Mouse (Mus musculus) monocyte, adult 5-6 weeks (primary cell): ENCODE measurements around the gene Uox. TPM values are rescaled to one million over a fixed set of nuclear protein-coding genes. Genes with fewer than 3 reads are reported as not detected.

Experiments used
- ATAC-seq: fragments of 153-309, 156-312 bp; replicated peaks from 2 replicates; pipeline ENCODE4 v1.8.0; 2017; ENCODE audit warnings: mild to moderate bottlenecking; ENCODE audit not compliant: low TSS enrichment, insufficient number of reproducible peaks, severe bottlenecking, poor library complexity, low FRiP score
- total RNA-seq: library from RNA; stranded (forward); fragments of 200-1000, 200-491, 200-594 nt; gene quantifications from 3 replicates; pipeline ENCODE4 v1.2.3, GENCODE M21; 2017

Uox gene
- total RNA-seq, 1 experiment from 2014 or later = not detected

- ATAC-seq = no peak
Measured at GRCm38 (mm10) chr3:146615496-146615895, 45.3 kb downstream of the Uox start, which contains the start of gene Dnase2b. Gene Dnase2b, minus strand, starts transcription at chr3:146615596.

GRCm38 (mm10) chr3:146616533-146617283 lies 46.5 kb downstream of the Uox start:
- peak; percentile 70 for ATAC-seq

- no peak for ATAC-seq
Measured at GRCm38 (mm10) chr3:146617946-146618345, 47.7 kb downstream of the Uox start.

- ATAC-seq = no peak
Measured at GRCm38 (mm10) chr3:146618357-146618756, 48.1 kb downstream of the Uox start.

GRCm38 (mm10) chr3:146620101-146620500 lies 49.9 kb downstream of the Uox start:
- no peak for ATAC-seq

- ATAC-seq = no peak
Measured at GRCm38 (mm10) chr3:146620555-146621249, 50.5 kb downstream of the Uox start.

- no peak for ATAC-seq
Measured at GRCm38 (mm10) chr3:146621966-146622365, 51.7 kb downstream of the Uox start.

- ATAC-seq = no peak
Measured at GRCm38 (mm10) chr3:146625766-146626165, 55.5 kb downstream of the Uox start.

- no peak for ATAC-seq
Measured at GRCm38 (mm10) chr3:146628227-146628982, 58.2 kb downstream of the Uox start.

GRCm38 (mm10) chr3:146632506-146632905 lies 62.3 kb downstream of the Uox start:
- ATAC-seq = no peak

- no peak for ATAC-seq
Measured at GRCm38 (mm10) chr3:146641818-146642427, 71.7 kb downstream of the Uox start.

- ATAC-seq = no peak
Measured at GRCm38 (mm10) chr3:146649311-146649894, 79.2 kb downstream of the Uox start.

- ATAC-seq = no peak
Measured at GRCm38 (mm10) chr3:146650716-146651115, 80.5 kb downstream of the Uox start.

- no peak for ATAC-seq
Measured at GRCm38 (mm10) chr3:146651217-146651616, 81.0 kb downstream of the Uox start, which contains the start of gene 4930503B20Rik. Gene 4930503B20Rik, minus strand, starts transcription at chr3:146651317.

GRCm38 (mm10) chr3:146652431-146652830 lies 82.2 kb downstream of the Uox start:
- no peak for ATAC-seq

- no peak for ATAC-seq
Measured at GRCm38 (mm10) chr3:146653692-146654091, 83.5 kb downstream of the Uox start.

GRCm38 (mm10) chr3:146655111-146655577 lies 84.9 kb downstream of the Uox start:
- ATAC-seq = 0 out of 2 replicates have a peak, but pooled peaks have one; percentile 55

GRCm38 (mm10) chr3:146657433-146657832 lies 87.2 kb downstream of the Uox start:
- ATAC-seq = peak; percentile 61
